Mouse (Mus musculus): ENCODE measurements around the gene Slc25a14.

DNA sequence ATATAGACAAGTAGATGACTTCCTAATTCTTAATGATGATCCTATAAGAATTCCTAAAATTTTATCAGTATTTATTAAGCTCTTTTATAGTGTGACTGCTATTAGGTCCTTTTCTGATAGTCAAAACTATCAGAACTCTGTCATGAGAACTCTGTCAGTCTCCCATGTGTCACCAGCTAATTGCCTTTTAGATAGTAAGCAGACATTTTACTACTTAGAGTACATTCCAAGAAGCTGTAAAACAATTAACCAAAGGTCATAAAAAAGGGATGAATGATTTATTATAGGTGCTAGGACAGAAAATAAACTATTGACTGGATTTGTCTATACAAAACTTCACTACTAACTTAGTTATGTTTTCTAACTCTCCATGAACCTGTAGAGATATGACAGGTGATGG, 39.9 kb upstream of the Slc25a14 start:
- TF ChIP-seq CTCF (IDR thresholded peaks at IDR 0.05; ENCODE audit: low read depth) (no peak), EP300 (IDR thresholded peaks at IDR 0.05; ENCODE audit: low read depth) (no peak)
